Mouse (Mus musculus): Measurements from ENCODE around the gene Pqlc3. TPM values are rescaled to one million over a fixed set of nuclear protein-coding genes. Genes with fewer than 3 reads are reported as not detected.

The Pqlc3 gene
- total RNA-seq, 2 experiments from 2014 or later = 0.85 to 1.5 TPM

- no peak for DNase-seq (ENCODE audit: low spot score in 2 of 2)
Measured at GRCm38 (mm10) chr12:17009466-17009865, 9.3 kb upstream of the Pqlc3 start.

GRCm38 (mm10) chr12:17001211-17001610 lies 1.0 kb upstream of the Pqlc3 start:
- no peak for DNase-seq (ENCODE audit: low spot score in 2 of 2)

GRCm38 (mm10) chr12:17000628-17001027 lies 420 bp upstream of the Pqlc3 start:
- DNase-seq (ENCODE audit: low spot score in 2 of 2) = no peak

- no peak for DNase-seq (ENCODE audit: low spot score in 2 of 2)
Measured at GRCm38 (mm10) chr12:16999146-16999545, 1.1 kb downstream of the Pqlc3 start.

- DNase-seq (ENCODE audit: low spot score in 2 of 2) = no peak
Measured at GRCm38 (mm10) chr12:16996886-16997462, 3.2 kb downstream of the Pqlc3 start.

- DNase-seq (ENCODE audit: low spot score in 2 of 2) = no peak
Measured at GRCm38 (mm10) chr12:16996281-16996680, 3.9 kb downstream of the Pqlc3 start.

- no peak for DNase-seq (ENCODE audit: low spot score in 2 of 2)
Measured at GRCm38 (mm10) chr12:16994291-16994690, 5.9 kb downstream of the Pqlc3 start.

- DNase-seq (ENCODE audit: low spot score in 2 of 2) = no peak
Measured at GRCm38 (mm10) chr12:16992355-16992754, 7.9 kb downstream of the Pqlc3 start.

GRCm38 (mm10) chr12:16991376-16991775 lies 8.8 kb downstream of the Pqlc3 start:
- DNase-seq (ENCODE audit: low spot score in 2 of 2) = no peak

GRCm38 (mm10) chr12:16985778-16986177 lies 14.4 kb downstream of the Pqlc3 start:
- no peak for DNase-seq (ENCODE audit: low spot score in 2 of 2)

GRCm38 (mm10) chr12:16977120-16977519 lies 23.1 kb downstream of the Pqlc3 start:
- DNase-seq (ENCODE audit: low spot score in 2 of 2) = no peak

GRCm38 (mm10) chr12:16966811-16967210 lies 33.4 kb downstream of the Pqlc3 start:
- DNase-seq (ENCODE audit: low spot score in 2 of 2) = no peak

- no peak for DNase-seq (ENCODE audit: low spot score in 2 of 2)
Measured at GRCm38 (mm10) chr12:16963354-16963753, 36.9 kb downstream of the Pqlc3 start.

GRCm38 (mm10) chr12:16958851-16959250 lies 41.4 kb downstream of the Pqlc3 start:
- DNase-seq (ENCODE audit: low spot score in 2 of 2) = no peak

GRCm38 (mm10) chr12:16948239-16948638 lies 52.0 kb downstream of the Pqlc3 start:
- DNase-seq (ENCODE audit: low spot score in 2 of 2) = no peak

- no peak for DNase-seq (ENCODE audit: low spot score in 2 of 2)
Measured at GRCm38 (mm10) chr12:16941976-16942375, 58.2 kb downstream of the Pqlc3 start.

Other genes starting within 250 kb of the Pqlc3 start
- under 1 TPM; 0.57 to 0.76 TPM for gene Greb1, start 199.5 kb downstream of the Pqlc3 start, total RNA-seq (2021)
- 10 to 100 TPM; 23.2 to 24.5 TPM for gene E2f6, start 189.4 kb downstream of the Pqlc3 start, total RNA-seq (2021)
- gene Rock2, start 105.5 kb downstream of the Pqlc3 start, total RNA-seq (2021) = 10 to 100 TPM; 79.1 to 79.4 TPM
- gene 2410004P03Rik, start 11.3 kb upstream of the Pqlc3 start, total RNA-seq (2021) = 1 to 10 TPM; 2.6 to 3.5 TPM
- gene Kcnf1, start 176.5 kb upstream of the Pqlc3 start, total RNA-seq (2021) = 10 to 100 TPM; 26.8 to 29.6 TPM

Data from layer of hippocampus, postnatal 10 days (tissue).